Mouse (Mus musculus): ENCODE measurements at regions not wholly inside any gene's neighbourhood (a gene's known extent, or its start where the extent isn't known, plus 50 kb on each side); places are given as distances from the start of the nearest gene placed in this dataset.

DNA sequence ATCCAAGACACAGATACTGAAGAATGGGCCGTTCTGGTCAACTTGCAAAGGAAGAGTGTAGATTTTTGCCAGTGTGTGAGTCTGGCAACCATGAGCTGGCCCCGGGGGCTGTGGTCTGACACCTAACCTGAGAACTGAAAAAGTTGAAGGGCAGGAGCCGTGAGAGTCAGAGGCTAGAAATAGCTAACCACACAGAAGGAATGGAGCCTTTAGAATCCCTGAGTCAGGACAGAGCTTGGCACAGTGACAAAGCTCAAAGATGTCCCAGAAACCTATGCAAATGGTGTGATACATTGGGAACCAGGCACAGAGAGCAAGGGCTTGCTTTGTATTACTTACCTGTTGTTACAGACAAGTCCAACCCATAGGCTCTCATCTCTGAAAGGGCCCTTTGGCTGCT lies 157.9 kb upstream of the Prok2 start:
- intact Hi-C loops (cut with DNase I; ENCODE audit: low total_unique reads), result no loop called here
- no peak for DNase-seq

DNA sequence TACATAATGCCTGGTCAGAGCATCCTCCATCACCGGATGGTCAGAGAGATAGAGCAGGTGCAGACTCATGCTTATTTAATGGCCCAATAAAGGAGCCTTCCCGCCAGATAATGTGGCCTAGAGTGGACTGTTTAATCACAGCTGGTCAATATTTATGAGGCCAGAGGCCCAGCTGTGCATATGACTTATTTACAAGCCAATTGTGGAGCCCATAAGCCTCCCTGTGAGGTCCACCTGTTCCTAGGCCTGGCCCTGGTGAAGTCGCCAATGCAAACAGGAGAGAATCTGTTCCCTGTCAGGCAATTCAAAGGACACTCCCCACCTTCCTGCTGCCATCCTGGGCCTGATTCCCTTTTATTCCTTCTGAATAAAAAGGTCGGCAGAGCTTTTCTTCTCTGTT lies 155.4 kb upstream of the Prok2 start:
- intact Hi-C loops (cut with DNase I; ENCODE audit: low total_unique reads), result no loop called here

DNA sequence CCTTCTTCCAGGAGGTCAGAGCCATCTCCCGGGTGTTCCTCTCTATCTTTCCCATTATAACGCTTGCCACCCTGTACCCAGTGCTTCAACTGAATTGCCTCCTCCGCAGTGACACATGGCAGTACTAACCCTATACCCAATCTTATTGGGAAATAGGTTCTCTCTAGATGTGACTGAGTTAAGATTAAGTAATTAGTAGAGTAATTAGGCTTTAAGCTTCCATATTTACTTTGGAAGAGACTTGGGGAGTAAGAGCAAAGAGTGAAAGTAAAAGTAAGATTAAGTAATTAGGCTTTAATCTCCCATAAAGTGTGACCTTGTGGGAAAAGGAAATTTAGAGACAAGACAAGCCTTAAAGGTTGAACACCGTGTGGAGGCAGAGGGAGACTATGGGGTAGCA lies 148.7 kb upstream of the Prok2 start:
- intact Hi-C loops (cut with DNase I; ENCODE audit: low total_unique reads), result no loop called here
- DNase-seq, result no peak

More for the DNA sequence above, 155.4 kb upstream of the Prok2 start:
- DNase-seq, result no peak

DNA sequence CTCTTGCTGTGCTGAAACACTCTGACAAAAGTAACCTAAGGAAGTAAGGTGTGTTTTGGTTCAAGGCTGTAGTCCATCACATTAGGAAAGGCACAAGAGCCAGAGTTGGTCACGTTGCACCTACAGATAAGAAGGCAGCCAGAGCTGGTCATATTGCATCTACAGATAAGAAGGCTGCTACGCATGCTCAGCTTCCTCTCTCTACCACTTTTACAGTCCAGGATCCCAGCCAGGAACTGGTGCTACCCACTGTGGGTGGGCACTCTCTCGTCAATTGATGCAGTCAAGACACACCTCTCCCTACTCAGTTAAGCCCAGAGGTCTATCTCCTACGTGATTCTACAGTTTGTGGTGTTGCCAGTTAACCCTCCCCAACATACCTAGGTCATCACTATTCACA lies 147.8 kb upstream of the Prok2 start:
- DNase-seq, result no peak
- intact Hi-C loops (cut with DNase I; ENCODE audit: low total_unique reads), result no loop called here

DNA sequence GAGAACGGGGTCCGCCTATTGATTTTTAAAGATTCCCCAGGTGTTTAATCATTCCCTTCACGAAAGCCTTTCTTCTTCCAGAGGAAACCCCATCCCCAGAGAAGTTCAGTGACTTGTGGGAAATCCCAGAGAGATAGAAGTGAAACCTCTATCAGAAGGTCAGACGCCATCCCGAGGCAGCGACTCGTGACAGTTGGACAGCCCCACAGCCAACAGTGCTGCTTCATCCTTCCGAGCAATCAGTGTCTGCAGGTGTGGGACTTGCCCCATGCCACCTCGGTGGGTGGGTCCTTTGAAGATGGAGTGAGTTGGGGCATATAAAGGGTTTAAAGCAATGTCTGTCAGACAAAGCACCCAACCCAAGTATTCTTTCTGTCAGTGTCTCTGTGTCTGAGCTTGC lies 139.9 kb upstream of the Prok2 start:
- DNase-seq, result no peak
- intact Hi-C loops (cut with DNase I; ENCODE audit: low total_unique reads), result no loop called here

DNA sequence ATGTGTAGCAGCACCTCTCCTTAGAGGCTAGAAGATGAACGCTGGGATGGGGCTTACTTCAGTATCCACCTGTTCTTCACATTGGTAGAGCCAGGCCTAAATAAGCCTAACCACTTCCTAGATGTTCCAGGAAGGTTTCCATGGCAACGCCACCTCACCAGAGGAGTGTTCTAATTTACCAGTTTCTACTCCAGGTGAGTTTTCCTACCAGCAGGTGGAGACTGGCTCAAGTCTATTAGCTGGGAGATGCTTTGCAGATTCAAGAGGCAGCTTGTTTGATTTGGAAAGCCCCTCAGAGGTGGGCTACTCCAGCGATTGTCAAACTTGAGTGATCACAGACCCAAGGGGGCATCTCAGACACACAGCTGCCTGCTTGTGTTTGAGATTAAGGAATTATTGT lies 138.8 kb upstream of the Prok2 start:
- intact Hi-C loops (cut with DNase I; ENCODE audit: low total_unique reads), result no loop called here
- DNase-seq, result no peak

DNA sequence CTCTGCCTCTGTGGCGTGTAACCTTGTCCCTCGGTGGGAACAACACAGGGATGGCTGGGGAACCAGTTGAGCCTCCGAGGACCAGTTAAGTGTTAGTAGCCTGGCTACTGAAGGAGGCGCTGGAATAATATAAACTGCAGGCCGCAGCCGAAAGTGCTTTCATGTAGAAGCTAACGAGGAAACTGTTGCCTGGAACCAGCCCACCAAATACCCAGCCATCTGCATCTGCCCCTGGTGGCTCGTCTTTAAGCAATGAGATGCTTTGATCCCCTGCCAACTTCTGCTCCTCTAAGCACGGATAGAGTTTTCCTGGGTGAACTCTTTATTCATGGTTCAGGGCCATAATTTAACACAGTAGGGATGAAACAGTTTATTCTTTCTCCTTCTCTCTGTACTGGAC lies 137.2 kb upstream of the Prok2 start:
- no peak for DNase-seq
- intact Hi-C loops (cut with DNase I; ENCODE audit: low total_unique reads), result no loop called here

DNA sequence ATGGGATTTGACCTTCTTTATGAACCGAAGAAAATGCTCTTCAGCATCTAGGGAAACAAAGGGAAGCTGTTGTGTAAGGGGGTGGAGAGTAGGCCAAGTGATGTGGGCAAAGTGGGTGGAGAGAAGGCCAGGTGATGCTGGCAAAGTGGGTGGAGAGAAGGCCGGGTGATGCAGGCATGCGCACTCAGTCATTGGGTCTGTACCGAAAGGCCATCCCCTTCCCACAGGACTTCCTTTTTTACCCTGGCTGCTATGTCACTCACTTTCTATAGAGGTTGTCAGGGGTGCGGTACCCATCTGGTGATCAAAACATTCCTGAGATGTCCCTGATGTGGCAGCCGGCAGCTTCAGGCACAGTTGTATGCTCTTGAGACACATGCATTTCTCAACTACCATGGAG lies 131.2 kb upstream of the Prok2 start:
- intact Hi-C loops (cut with DNase I; ENCODE audit: low total_unique reads), result no loop called here
- no peak for DNase-seq

DNA sequence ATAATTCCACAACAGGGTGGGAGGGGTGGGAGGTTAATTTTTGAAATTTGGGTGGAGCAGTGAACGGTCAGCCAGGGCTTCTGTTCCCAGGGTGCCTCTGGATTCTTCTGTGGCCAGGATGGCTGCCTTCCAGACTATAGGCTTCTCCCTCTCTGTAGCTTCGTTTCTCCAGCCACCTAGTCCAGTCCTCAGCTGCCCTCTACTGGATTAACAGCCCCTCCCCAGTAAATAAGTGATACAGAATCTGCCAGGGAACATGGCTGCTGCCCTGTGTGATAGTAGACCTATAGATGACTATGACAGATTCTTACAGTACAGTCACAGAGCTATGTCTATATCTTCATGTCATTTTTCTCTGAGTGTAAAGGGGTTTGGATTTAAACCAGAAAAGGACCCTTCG lies 127.5 kb upstream of the Prok2 start:
- intact Hi-C loops (cut with DNase I; ENCODE audit: low total_unique reads), result no loop called here

DNA sequence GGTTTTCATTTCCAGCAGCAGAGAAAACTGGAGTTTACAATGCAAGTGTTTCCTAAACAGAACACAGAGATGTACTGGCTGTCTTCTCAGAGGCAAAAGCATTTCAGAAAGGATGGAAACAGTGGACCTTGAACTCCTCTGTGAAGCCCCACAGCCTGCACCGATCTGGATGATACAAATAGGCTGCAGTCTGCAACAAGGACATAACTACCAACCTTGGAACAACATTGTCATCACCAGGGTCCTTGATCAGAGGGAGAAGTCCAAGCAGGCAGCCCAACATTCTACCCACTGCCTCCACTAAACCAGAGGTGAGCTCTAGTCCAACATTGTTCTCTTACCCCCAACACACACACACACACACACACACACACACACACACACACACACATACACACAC lies 124.5 kb upstream of the Prok2 start:
- intact Hi-C loops (cut with DNase I; ENCODE audit: low total_unique reads), result no loop called here
- no peak for DNase-seq

More for the DNA sequence above, 127.5 kb upstream of the Prok2 start:
- DNase-seq, result no peak

DNA sequence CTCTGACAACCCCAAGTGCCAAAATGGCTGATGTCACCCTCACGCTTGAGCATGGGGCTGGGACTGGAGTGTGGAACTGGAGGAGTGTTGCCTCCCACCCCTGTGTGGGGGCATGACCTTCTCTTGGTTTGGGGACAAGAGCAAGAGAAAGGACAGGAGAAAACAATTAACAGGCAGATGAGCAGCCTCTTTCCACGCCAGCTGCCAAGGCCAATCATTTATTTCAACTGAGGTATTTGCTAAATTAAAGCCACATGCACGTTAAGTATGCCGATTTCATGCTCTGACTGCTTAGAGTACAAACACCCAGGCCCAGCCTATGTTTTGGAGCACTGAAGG lies 119.3 kb upstream of the Prok2 start:
- intact Hi-C loops (cut with DNase I; ENCODE audit: low total_unique reads), result no loop called here
- DNase-seq, result peak; percentile 18

DNA sequence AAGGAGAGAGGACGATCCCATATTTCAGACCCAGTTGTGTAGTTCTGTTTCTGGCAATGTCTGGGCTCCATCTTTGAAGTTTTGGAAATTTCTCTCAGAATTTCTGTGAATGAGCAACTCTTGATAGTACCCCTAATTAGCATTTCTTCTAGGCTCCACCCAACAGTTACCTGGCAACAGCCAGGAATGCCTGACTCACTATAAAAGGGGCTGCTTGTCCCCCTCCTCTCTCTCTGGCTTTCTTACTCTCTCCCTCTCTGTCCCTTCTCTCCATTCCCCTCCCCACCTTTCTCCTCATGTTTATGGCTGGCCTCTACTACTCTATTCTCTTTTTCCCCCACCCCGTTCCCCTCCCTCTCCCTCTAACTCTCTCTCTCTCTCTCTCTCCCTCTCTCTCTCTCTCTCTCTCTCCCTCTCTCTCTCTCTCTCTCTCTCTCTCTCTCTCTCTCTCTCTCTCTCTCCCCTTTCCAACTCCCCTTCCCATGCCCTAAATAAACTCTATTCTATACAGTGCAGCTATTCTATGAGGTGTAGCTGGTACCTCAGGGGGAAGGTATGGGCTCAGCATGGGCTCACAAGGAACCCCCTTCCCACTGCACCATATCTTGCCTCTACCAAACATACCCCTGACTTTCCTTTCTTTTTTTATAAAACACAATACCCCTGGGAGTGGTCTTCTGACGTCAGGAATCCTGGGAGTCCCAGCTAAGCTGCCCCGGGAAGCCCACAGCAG lies 118.7 kb upstream of the Prok2 start:
- no peak for DNase-seq
- intact Hi-C loops (cut with DNase I; ENCODE audit: low total_unique reads), result no loop called here

DNA sequence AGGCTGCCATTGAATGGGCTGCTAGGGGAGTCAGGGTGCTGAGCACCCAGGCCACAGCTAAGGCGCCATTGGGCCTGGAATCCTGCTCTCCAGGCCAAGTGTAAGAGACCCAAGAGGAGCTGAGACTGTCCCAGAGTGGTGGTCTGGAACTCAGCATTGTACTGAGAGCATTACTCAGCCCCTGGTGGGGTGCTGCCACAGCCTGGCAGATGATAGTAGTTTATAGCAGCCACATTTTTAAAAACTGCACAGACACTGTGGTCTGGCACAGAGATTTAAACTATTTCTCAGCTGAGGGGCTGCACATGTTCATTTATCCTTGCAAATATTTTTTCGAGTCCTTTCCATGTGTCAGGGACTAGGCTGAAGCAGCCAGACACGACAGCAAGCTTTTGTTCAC lies 117.3 kb upstream of the Prok2 start:
- DNase-seq, result no peak
- intact Hi-C loops (cut with DNase I; ENCODE audit: low total_unique reads), result no loop called here

DNA sequence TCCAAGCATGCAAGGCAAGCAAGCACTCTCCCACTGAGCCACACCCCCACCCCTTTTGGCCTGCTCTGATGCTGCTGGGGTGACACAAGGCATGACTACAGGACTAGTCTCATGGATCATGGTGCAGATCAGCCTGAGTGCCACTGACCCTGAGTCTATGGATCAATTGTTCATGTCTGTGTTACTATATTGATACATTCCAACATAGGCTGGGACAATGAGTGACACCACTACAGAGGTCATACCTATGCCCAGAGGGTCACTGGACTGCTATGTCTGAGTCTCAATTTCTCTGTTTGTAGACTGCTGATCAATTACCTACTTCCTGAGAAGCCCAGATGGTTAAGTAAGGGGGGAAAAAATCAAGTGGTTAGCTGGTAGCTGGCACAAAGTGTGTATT lies 116.5 kb upstream of the Prok2 start:
- intact Hi-C loops (cut with DNase I; ENCODE audit: low total_unique reads), result no loop called here

DNA sequence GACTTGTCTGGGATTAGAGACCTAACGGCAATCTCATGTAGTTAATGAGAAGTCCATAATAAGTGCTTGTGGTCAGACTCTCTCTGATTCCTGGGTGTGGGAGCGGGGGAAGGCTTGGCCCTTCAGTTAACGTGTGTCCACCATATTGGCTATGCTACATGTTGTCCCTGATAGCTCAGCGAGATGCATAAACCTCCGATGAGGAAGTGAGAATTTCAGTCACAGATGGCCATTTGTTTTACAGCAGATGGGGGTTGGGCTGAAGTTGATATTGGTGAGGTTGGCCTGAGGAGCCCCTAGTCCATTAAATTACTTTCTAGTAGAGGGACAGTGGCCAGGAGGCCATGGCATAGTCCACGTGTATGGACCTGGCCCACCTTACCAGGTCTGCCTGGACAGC lies 114.6 kb upstream of the Prok2 start:
- intact Hi-C loops (cut with DNase I; ENCODE audit: low total_unique reads), result no loop called here

More for the DNA sequence above, 116.5 kb upstream of the Prok2 start:
- no peak for DNase-seq

DNA sequence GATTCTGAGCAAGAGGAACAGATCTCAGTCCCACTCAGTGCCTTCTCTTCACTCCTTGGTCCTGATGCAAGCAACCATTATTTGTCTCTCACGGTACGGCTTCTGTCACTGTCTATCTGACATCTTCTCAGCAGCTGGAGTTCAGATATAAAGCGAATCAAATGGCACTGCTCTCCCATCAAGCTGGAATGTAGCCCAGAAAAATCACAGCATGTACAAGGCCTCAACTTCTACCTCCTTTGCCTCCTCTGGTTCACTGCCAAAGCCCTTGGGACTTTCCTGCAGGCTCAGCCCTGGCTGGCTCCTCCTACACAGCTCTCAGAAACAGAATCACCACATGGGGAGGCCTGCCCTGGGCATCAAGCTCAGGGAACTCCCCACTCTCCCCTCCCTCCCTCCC lies 107.1 kb upstream of the Prok2 start:
- no peak for DNase-seq
- intact Hi-C loops (cut with DNase I; ENCODE audit: low total_unique reads), result no loop called here

More for the DNA sequence above, 114.6 kb upstream of the Prok2 start:
- no peak for DNase-seq

DNA sequence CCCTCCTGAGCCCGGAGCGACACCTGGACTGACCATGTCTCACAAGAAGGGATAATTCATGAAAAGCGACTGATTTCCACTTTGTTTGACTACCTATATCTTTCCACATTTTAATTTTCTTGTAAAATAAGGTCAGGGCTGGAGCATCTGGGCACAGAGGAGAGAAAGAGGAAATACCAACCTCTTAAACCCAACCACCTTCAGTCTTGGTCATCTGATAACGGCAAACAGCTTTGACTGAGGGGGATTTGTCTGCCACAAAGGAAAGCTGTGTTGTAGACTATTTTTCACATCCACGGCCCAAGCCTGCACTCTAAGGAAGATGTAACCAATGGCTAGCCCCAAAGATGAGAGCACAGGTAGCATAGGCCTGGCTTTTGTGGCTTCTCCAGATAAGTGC lies 101.4 kb upstream of the Prok2 start:
- intact Hi-C loops (cut with DNase I; ENCODE audit: low total_unique reads), result no loop called here

DNA sequence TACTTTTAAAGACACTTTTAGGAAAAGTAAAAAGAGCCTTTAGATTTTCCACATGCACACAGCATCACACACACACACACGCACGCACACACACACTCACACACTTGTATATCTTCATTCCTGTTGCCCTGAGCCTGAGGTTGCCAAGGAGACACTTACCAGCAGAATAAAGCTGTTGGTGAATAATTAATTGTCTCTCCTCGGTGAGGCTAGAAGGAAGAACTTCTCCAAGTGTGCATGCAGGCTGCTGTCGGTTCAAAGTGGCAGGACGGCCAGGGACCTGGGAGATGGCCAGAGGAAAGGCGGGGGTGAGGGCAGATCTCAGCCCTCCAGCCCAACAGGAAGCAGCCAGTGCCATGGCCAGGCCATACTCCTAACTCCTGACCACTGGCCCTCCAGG lies 98.6 kb upstream of the Prok2 start:
- intact Hi-C loops (cut with DNase I; ENCODE audit: low total_unique reads), result no loop called here
- no peak for DNase-seq

More for the DNA sequence above, 101.4 kb upstream of the Prok2 start:
- DNase-seq, result no peak

DNA sequence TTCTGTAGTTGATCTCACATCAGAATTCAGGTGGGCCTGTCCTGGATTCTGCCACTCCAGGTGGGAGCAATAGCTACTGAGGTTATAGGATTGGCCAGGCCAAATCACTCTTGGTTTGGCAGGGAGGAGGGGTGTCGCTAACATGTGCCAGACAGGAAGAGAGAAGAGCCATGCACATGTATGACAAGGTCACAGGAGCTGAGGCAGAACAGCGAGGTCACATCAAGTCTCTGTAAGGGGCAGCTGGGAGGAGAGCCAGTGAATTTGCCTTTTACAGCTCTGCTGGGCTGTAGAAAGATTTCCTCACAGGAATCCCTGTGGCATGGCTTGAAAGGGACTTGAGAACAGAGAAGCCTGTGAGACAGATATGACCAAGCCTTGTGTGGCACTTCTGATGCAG lies 96.3 kb upstream of the Prok2 start:
- DNase-seq, result no peak
- intact Hi-C loops (cut with DNase I; ENCODE audit: low total_unique reads), result no loop called here

DNA sequence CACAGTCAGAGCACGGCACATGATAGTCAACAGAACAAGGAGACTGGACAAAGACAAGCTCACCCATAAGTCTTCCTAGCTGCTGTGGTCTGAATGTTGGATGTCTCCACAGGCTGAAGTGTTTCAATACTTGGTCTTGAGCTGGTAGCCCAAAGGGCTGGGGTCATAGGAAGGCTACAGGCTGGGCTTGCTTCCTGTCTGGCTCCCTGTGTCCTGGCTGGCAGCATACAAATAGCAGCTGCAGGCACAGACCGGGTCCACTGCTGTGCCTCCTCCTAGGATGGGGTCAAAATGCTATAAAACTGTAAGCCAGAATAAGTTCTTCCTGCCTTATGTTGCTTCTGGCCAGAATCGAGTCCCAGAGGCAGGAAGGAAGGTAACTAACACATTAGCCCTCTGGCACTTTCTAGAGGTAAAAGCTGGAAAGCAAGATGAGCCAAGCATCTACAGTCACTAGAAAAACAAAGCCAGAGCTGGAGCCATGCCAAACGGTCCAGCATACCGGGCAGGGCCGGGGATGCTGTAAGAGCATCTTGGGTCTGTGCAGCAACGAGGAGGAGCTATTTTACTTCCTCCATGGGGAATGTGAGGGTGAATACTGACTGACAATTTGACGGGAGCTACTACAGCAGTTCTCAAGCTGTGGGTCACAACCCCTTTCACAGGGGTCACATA lies 93.2 kb upstream of the Prok2 start:
- intact Hi-C loops (cut with DNase I; ENCODE audit: low total_unique reads), result no loop called here
- peak; percentile 33 for DNase-seq

DNA sequence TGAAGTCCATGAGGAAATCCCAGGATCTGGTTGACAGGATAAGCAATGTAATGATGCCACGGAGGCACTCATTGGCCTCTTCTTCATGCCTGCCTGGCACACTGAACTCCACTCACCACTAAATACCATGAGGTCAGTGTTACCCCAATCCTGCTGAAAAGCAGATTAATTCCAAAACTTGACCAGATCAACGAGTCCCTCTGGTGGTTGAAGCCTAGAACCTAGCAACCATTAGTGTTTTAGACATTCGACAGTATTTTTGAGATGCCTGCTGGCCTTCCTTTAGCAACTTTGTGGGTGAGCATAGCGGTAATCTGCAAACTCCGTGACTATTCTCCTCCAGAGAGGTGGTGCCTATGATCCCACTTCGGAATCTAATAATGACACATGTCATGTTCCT lies 92.3 kb upstream of the Prok2 start:
- no peak for DNase-seq
- intact Hi-C loops (cut with DNase I; ENCODE audit: low total_unique reads), result no loop called here

DNA sequence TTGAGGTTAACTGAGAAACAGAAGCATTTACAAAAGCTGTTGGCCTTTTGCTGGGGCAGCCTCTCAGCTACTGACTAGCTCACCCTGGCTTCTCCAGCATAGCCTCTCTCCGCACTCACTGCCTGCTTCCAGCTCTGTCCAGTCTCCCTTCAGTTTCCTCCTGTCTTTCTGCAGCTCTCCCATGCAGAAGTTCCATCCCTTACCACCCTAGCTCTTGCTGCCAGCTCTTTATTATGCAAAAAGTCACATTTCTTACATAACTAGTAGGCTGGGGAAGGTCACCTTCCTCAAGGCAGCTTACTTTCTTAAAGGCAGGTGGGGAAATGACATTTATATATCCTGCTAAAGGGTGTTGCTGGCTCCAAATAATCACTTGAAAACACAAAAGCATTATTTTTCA lies 91.1 kb upstream of the Prok2 start:
- DNase-seq, result no peak
- intact Hi-C loops (cut with DNase I; ENCODE audit: low total_unique reads), result no loop called here

All from gastrocnemius, postnatal 14 days (tissue).